7 mouse cellular contexts compared by ENCODE assay signal in the genomic region with DNA sequence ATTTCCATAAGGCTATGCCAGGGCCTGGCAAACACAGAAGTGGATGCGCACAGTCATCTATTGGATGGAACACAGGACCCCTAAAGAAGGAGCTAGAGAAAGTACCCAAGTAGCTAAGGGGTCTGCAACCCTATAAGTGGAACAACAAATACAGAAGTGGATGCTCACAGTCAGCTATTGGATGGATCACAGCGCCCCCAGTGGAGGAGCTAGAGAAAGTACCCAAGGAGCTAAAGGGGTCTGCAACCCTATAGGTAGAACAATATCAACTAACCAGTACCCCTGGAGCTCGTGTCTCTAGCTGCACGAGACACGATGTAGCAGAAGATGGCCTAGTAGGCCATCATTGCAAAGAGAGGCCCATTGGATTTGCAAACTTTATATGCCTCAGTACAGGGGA. TPM values are rescaled to one million over a fixed set of nuclear protein-coding genes. Genes with fewer than 3 reads are reported as not detected.
A peak's percentile ranks its signal among the peaks of the same experiment; 100 is the strongest.
DNase-seq lines count a peak whose midpoint lies in the region; ATAC-seq and TF ChIP-seq lines count a peak whose summit lies in the region.
"Not testable (repeated sequence)": the region's sequence is repeated elsewhere in the genome, so short reads cannot be mapped to it uniquely, and the experiment has no call there.

No protein-coding gene starts in this region.

- H3K4me1 ChIP-seq in G1E (ENCODE audit: insufficient read depth, low read depth, low read length); intestine, postnatal 0 days (replicated peaks; ENCODE audit: control insufficient read depth, insufficient read depth, low read length); liver, embryonic 14.5 days (replicated peaks; ENCODE audit: control insufficient read depth in 2 of 2, insufficient read depth in 2 of 2, low read length in 1 of 2); midbrain, embryonic 11.5 days (ENCODE audit: control insufficient read depth, insufficient read depth, low read length): not testable (repeated sequence)

- H3K27me3 ChIP-seq in G1E (ENCODE audit: insufficient read depth, low read length); intestine, postnatal 0 days (replicated peaks; ENCODE audit: control insufficient read depth, insufficient read depth, low read length); liver, embryonic 14.5 days (ENCODE audit: control insufficient read depth, insufficient read depth, low read length); midbrain, embryonic 11.5 days (ENCODE audit: control insufficient read depth, insufficient read depth, low read length): not testable (repeated sequence)

- TF ChIP-seq CTCF in G1E (IDR thresholded peaks at IDR 0.05; ENCODE audit: low read depth, low read length), result 0 out of 2 replicates have a peak, but pooled peaks have one; percentile 16
- peak; percentile 17; the same call in 1 of the 2 replicates for TF ChIP-seq CTCF in brain, embryonic 14.5 days (IDR thresholded peaks at IDR 0.05; ENCODE audit: borderline replicate concordance, extremely low read depth, insufficient read depth, insufficient read length)
- TF ChIP-seq CTCF in gastrocnemius, adult 2 months (IDR thresholded peaks at IDR 0.05), result peak; percentile 51
- peak; percentile 57 for TF ChIP-seq CTCF in intestine, postnatal 0 days (IDR thresholded peaks at IDR 0.05; ENCODE audit: low read depth)
- TF ChIP-seq CTCF in liver, embryonic 14.5 days (IDR thresholded peaks at IDR 0.05; ENCODE audit: low read depth), result peak; percentile 35

- not testable (repeated sequence) for H3K4me3 ChIP-seq in G1E (ENCODE audit: low read depth, low read length); gastrocnemius, adult 2 months; intestine, postnatal 0 days (ENCODE audit: low read depth, low read length); liver, embryonic 14.5 days (ENCODE audit: insufficient read depth in 1 of 2, low read depth in 2 of 2, low read length in 2 of 2); midbrain, embryonic 11.5 days (ENCODE audit: low read depth, low read length)

- not testable (repeated sequence) for H3K27ac ChIP-seq in gastrocnemius, adult 2 months; intestine, postnatal 0 days (ENCODE audit: low read depth, low read length); liver, embryonic 14.5 days; midbrain, embryonic 11.5 days (ENCODE audit: low read depth, low read length)

- ATAC-seq in G1E (ENCODE audit: extremely low read depth, insufficient number of reproducible peaks, low FRiP score, poor library complexity, severe bottlenecking); intestine, postnatal 0 days; liver, embryonic 14.5 days (ENCODE audit: insufficient read depth): not testable (repeated sequence)
- peak; percentile 35; the same call in 1 of the 2 replicates for ATAC-seq in midbrain, embryonic 11.5 days (ENCODE audit: low FRiP score)

- H3K36me3 ChIP-seq in G1E (replicated peaks); intestine, postnatal 0 days (ENCODE audit: control insufficient read depth, insufficient read depth); liver, embryonic 14.5 days (replicated peaks; ENCODE audit: control insufficient read depth, insufficient read depth, low read depth); midbrain, embryonic 11.5 days (ENCODE audit: control insufficient read depth, insufficient read depth, low read length): not testable (repeated sequence)

- TF ChIP-seq EP300 in liver, embryonic 14.5 days (IDR thresholded peaks at IDR 0.05; ENCODE audit: low read depth), result not testable (repeated sequence)

- H3K9ac ChIP-seq in intestine, postnatal 0 days (ENCODE audit: low read depth, low read length); liver, embryonic 14.5 days (replicated peaks); midbrain, embryonic 11.5 days (ENCODE audit: low read length): not testable (repeated sequence)

- not testable (repeated sequence) for H3K9me3 ChIP-seq in G1E (replicated peaks); intestine, postnatal 0 days (ENCODE audit: control insufficient read depth); liver, embryonic 14.5 days (ENCODE audit: control insufficient read depth, low read length); midbrain, embryonic 11.5 days (ENCODE audit: control insufficient read depth, low read length)

- peak; percentile 24 to 30 for DNase-seq in B cell, adult 2 months
- DNase-seq in G1E (ENCODE audit: low spot score); brain, embryonic 14.5 days (ENCODE audit: low read depth); gastrocnemius, adult 2 months; liver, embryonic 14.5 days (ENCODE audit: low read depth in 3 of 3, low spot score in 3 of 3); midbrain, embryonic 11.5 days (ENCODE audit: low spot score, missing footprints): not testable (repeated sequence)

- intact Hi-C loops in gastrocnemius, adult 2 months (cut with DNase I), result not testable (repeated sequence)

- H3K4me2 ChIP-seq in intestine, postnatal 0 days (replicated peaks; ENCODE audit: low read depth); liver, embryonic 14.5 days (ENCODE audit: low read depth); midbrain, embryonic 11.5 days: not testable (repeated sequence)

- not testable (repeated sequence) for TF ChIP-seq POLR2A in brain, embryonic 14.5 days (IDR thresholded peaks at IDR 0.05; ENCODE audit: borderline replicate concordance, extremely low read depth, insufficient read depth, insufficient read length, poor library complexity, severe bottlenecking)

- WGBS in intestine, postnatal 0 days, result 30% methylated on average over 5 of the region's 5 CpGs
- 24% methylated on average over 5 of the region's 5 CpGs for WGBS in liver, embryonic 14.5 days (ENCODE audit: insufficient replicate concordance)
- WGBS in midbrain, embryonic 11.5 days, result 33% methylated on average over 5 of the region's 5 CpGs

RNA-seq across cellular contexts. Expression of gene Chordc1, which starts 13.2 kb away (rescaled TPM):
- total RNA-seq in G1E (2014; fragmentation: Nextera tagmentation), result 96.8 and 109 TPM in 2 replicates
- total RNA-seq in G1E (2017), result 124 and 137 TPM in 2 replicates
- polyA plus RNA-seq in G1E (2012), result 2.2 and 2.9 TPM in 2 replicates
- 54.3 and 56.9 TPM in 2 replicates for polyA plus RNA-seq in brain, embryonic 14.5 days (2012; rRNA removed)
- 10 to 100 TPM; 60.3 to 66.2 TPM for total RNA-seq in gastrocnemius, adult 2 months (2021)
- 29.7 and 29.8 TPM in 2 replicates for polyA plus RNA-seq in intestine, postnatal 0 days (2015; fragmentation: Nextera tagmentation; extraction: Ambion mirVana)
- 14.2 and 15.6 TPM in 2 replicates for polyA plus RNA-seq in liver, embryonic 14.5 days (2012; rRNA removed)
- 35.0 and 37.2 TPM in 2 replicates for polyA plus RNA-seq in liver, embryonic 14.5 days (2014; fragmentation: Nextera tagmentation; extraction: Ambion mirVana)
- polyA plus RNA-seq in midbrain, embryonic 11.5 days (2014; fragmentation: Nextera tagmentation; extraction: Ambion mirVana), result 131 and 141 TPM in 2 replicates
